Mouse (Mus musculus): Measurements from ENCODE around the gene Myf5. TPM values are rescaled to one million over a fixed set of nuclear protein-coding genes. Genes with fewer than 3 reads are reported as not detected.
A peak's percentile ranks its signal among the peaks of the same experiment; 100 is the strongest.

Myf5 gene
- polyA plus RNA-seq, 1 experiment from 2014 or later = 1.5 TPM

- H3K4me1 ChIP-seq (ENCODE audit: control insufficient read depth, insufficient read depth, low read length) = no peaks in the 10 kb centered on the region
- H3K27me3 ChIP-seq (ENCODE audit: control insufficient read depth, insufficient read depth, low read length) = no peaks in the 10 kb centered on the region
- WGBS = 86% methylated on average over 6 of the region's 6 CpGs
- H3K9ac ChIP-seq (ENCODE audit: low read length) = no peak within 1 kb of the TSS
- no peaks in the 10 kb centered on the region for H3K9me3 ChIP-seq (replicated peaks; ENCODE audit: control insufficient read depth, low read length)
- peak within 1 kb of the TSS; percentile 52 for H3K4me2 ChIP-seq (ENCODE audit: low read depth, low read length)
- no peak for ATAC-seq (ENCODE audit: insufficient read depth, low FRiP score)
- H3K36me3 ChIP-seq (ENCODE audit: control insufficient read depth, insufficient read depth, low read length) = no peaks in the 10 kb centered on the region
- H3K4me3 ChIP-seq (replicated peaks; ENCODE audit: low read length) = no peak within 1 kb of the TSS
- H3K27ac ChIP-seq (ENCODE audit: low read length) = no peak within 1 kb of the TSS
These were observed 8.6 kb upstream of the Myf5 start, which contains the start of gene Myf6 for GRCm38 (mm10) chr10:107494568-107494967. Myf6 (minus strand) TSS chr10:107494737.

- H3K36me3 ChIP-seq (ENCODE audit: control insufficient read depth, insufficient read depth, low read length) = no peaks in the 10 kb centered on the region
- no peak for ATAC-seq (ENCODE audit: insufficient read depth, low FRiP score)
- H3K9ac ChIP-seq (ENCODE audit: low read length) = peak overlapping the region; percentile 19; the same call in 1 of the 2 replicates
- peak overlapping the region; percentile 52 for H3K4me2 ChIP-seq (ENCODE audit: low read depth, low read length)
- 50% methylated on average over 20 of the region's 20 CpGs for WGBS
- H3K27me3 ChIP-seq (ENCODE audit: control insufficient read depth, insufficient read depth, low read length) = no peaks in the 10 kb centered on the region
- no peak overlapping the region for H3K27ac ChIP-seq (ENCODE audit: low read length)
- peak overlapping the region; percentile 33 for H3K4me3 ChIP-seq (replicated peaks; ENCODE audit: low read length)
- H3K9me3 ChIP-seq (replicated peaks; ENCODE audit: control insufficient read depth, low read length) = no peaks in the 10 kb centered on the region
- H3K4me1 ChIP-seq (ENCODE audit: control insufficient read depth, insufficient read depth, low read length) = no peaks in the 10 kb centered on the region
These were observed 7.9 kb upstream of the Myf5 start for GRCm38 (mm10) chr10:107493580-107494474.

- no peak overlapping the region for H3K27ac ChIP-seq (ENCODE audit: low read length)
- no peaks in the 10 kb centered on the region for H3K36me3 ChIP-seq (ENCODE audit: control insufficient read depth, insufficient read depth, low read length)
- 26% methylated on average over 18 of the region's 18 CpGs for WGBS
- no peaks in the 10 kb centered on the region for H3K9me3 ChIP-seq (replicated peaks; ENCODE audit: control insufficient read depth, low read length)
- peak overlapping the region; percentile 52 for H3K4me2 ChIP-seq (ENCODE audit: low read depth, low read length)
- H3K4me3 ChIP-seq (replicated peaks; ENCODE audit: low read length) = peak overlapping the region; percentile 33
- H3K4me1 ChIP-seq (ENCODE audit: control insufficient read depth, insufficient read depth, low read length) = no peaks in the 10 kb centered on the region
- no peaks in the 10 kb centered on the region for H3K27me3 ChIP-seq (ENCODE audit: control insufficient read depth, insufficient read depth, low read length)
- ATAC-seq (ENCODE audit: insufficient read depth, low FRiP score) = no peak
- peak overlapping the region; percentile 19; the same call in 1 of the 2 replicates for H3K9ac ChIP-seq (ENCODE audit: low read length)
These were observed 7.1 kb upstream of the Myf5 start for GRCm38 (mm10) chr10:107492867-107493579.

- ATAC-seq (ENCODE audit: insufficient read depth, low FRiP score) = no peak
- 40% methylated on average over 12 of the region's 12 CpGs for WGBS
These were observed 2.9 kb upstream of the Myf5 start for GRCm38 (mm10) chr10:107488654-107489315.

GRCm38 (mm10) chr10:107486770-107487169, 836 bp upstream of the Myf5 start:
- Histone ChIP-seq H3K9me3 (replicated peaks; ENCODE audit: control insufficient read depth, low read length) (no peaks in the 10 kb centered on the region), H3K36me3 (ENCODE audit: control insufficient read depth, insufficient read depth, low read length) (no peaks in the 10 kb centered on the region), H3K9ac (ENCODE audit: low read length) (no peak overlapping the region), H3K27me3 (ENCODE audit: control insufficient read depth, insufficient read depth, low read length) (no peaks in the 10 kb centered on the region), H3K4me1 (ENCODE audit: control insufficient read depth, insufficient read depth, low read length) (no peaks in the 10 kb centered on the region), H3K27ac (ENCODE audit: low read length) (no peak overlapping the region), H3K4me3 (replicated peaks; ENCODE audit: low read length) (no peak overlapping the region), H3K4me2 (ENCODE audit: low read depth, low read length) (peak overlapping the region; percentile 2; the same call in 1 of the 2 replicates)
- 35% methylated on average over 12 of the region's 12 CpGs for WGBS
- peak; percentile 21; the same call in 1 of the 2 replicates for ATAC-seq (ENCODE audit: insufficient read depth, low FRiP score)

More at GRCm38 (mm10) chr10:107488654-107489315, 2.9 kb upstream of the Myf5 start:
- Histone ChIP-seq H3K9me3 (replicated peaks; ENCODE audit: control insufficient read depth, low read length) (no peaks in the 10 kb centered on the region), H3K9ac (ENCODE audit: low read length) (no peak overlapping the region), H3K4me3 (replicated peaks; ENCODE audit: low read length) (no peak overlapping the region), H3K4me2 (ENCODE audit: low read depth, low read length) (no peak overlapping the region), H3K36me3 (ENCODE audit: control insufficient read depth, insufficient read depth, low read length) (no peaks in the 10 kb centered on the region), H3K4me1 (ENCODE audit: control insufficient read depth, insufficient read depth, low read length) (no peaks in the 10 kb centered on the region), H3K27me3 (ENCODE audit: control insufficient read depth, insufficient read depth, low read length) (no peaks in the 10 kb centered on the region), H3K27ac (ENCODE audit: low read length) (no peak overlapping the region)

GRCm38 (mm10) chr10:107484050-107484449, 1.9 kb downstream of the Myf5 start:
- Histone ChIP-seq H3K4me3 (replicated peaks; ENCODE audit: low read length) (no peak overlapping the region), H3K4me2 (ENCODE audit: low read depth, low read length) (0 out of 2 replicates have a peak overlapping the region, but pooled peaks have one; percentile 31), H3K9me3 (replicated peaks; ENCODE audit: control insufficient read depth, low read length) (no peaks in the 10 kb centered on the region), H3K9ac (ENCODE audit: low read length) (no peak overlapping the region), H3K27ac (ENCODE audit: low read length) (no peak overlapping the region), H3K36me3 (ENCODE audit: control insufficient read depth, insufficient read depth, low read length) (no peaks in the 10 kb centered on the region), H3K27me3 (ENCODE audit: control insufficient read depth, insufficient read depth, low read length) (no peaks in the 10 kb centered on the region), H3K4me1 (ENCODE audit: control insufficient read depth, insufficient read depth, low read length) (no peaks in the 10 kb centered on the region)
- ATAC-seq (ENCODE audit: insufficient read depth, low FRiP score) = no peak
- WGBS = 59% methylated on average over 10 of the region's 10 CpGs

GRCm38 (mm10) chr10:107473497-107473896, 12.4 kb downstream of the Myf5 start:
- Histone ChIP-seq H3K9ac (ENCODE audit: low read length) (no peak overlapping the region), H3K36me3 (ENCODE audit: control insufficient read depth, insufficient read depth, low read length) (no peaks in the 10 kb centered on the region), H3K4me1 (ENCODE audit: control insufficient read depth, insufficient read depth, low read length) (no peaks in the 10 kb centered on the region), H3K4me2 (ENCODE audit: low read depth, low read length) (no peak overlapping the region), H3K4me3 (replicated peaks; ENCODE audit: low read length) (no peak overlapping the region), H3K9me3 (replicated peaks; ENCODE audit: control insufficient read depth, low read length) (no peaks in the 10 kb centered on the region), H3K27me3 (ENCODE audit: control insufficient read depth, insufficient read depth, low read length) (no peaks in the 10 kb centered on the region), H3K27ac (ENCODE audit: low read length) (no peak overlapping the region)
- WGBS = 53% methylated on average over 2 of the region's 2 CpGs
- ATAC-seq (ENCODE audit: insufficient read depth, low FRiP score) = no peak

GRCm38 (mm10) chr10:107471712-107472111, 14.2 kb downstream of the Myf5 start:
- Histone ChIP-seq H3K36me3 (ENCODE audit: control insufficient read depth, insufficient read depth, low read length) (no peaks in the 10 kb centered on the region), H3K27ac (ENCODE audit: low read length) (no peak overlapping the region), H3K4me2 (ENCODE audit: low read depth, low read length) (no peak overlapping the region), H3K9me3 (replicated peaks; ENCODE audit: control insufficient read depth, low read length) (no peaks in the 10 kb centered on the region), H3K27me3 (ENCODE audit: control insufficient read depth, insufficient read depth, low read length) (no peaks in the 10 kb centered on the region), H3K4me3 (replicated peaks; ENCODE audit: low read length) (no peak overlapping the region), H3K4me1 (ENCODE audit: control insufficient read depth, insufficient read depth, low read length) (no peaks in the 10 kb centered on the region), H3K9ac (ENCODE audit: low read length) (no peak overlapping the region)
- ATAC-seq (ENCODE audit: insufficient read depth, low FRiP score) = no peak
- 76% methylated on average over 5 of the region's 5 CpGs for WGBS
